Mouse (Mus musculus): ENCODE data around the gene Usp2.

GRCm38 (mm10) chr9:44041511-44042395 lies 25.1 kb upstream of the Usp2 start:
- TF ChIP-seq CTCF (IDR thresholded peaks at IDR 0.05; ENCODE audit: insufficient read depth, low read depth, low read length) = no peak
- no peak for TF ChIP-seq POLR2A (IDR thresholded peaks at IDR 0.05; ENCODE audit: insufficient read depth, low read depth, low read length)

Data from olfactory bulb, adult 2 months (tissue).